Mouse (Mus musculus) liver, adult 2 months (tissue): ENCODE data around the gene Gm4894.

Source experiments
- CTCF ChIP-seq: fragments of 200-500 bp; IDR thresholded peaks from 2 replicates; pipeline ENCODE4 v1.5.1; 2011; ENCODE audit warnings: low read depth, low read length, control low read depth
- POLR2A ChIP-seq: fragments of 200-500 bp; IDR thresholded peaks from 2 replicates; pipeline ENCODE4 v1.6.1; 2011; ENCODE audit warnings: low read length, control low read depth; ENCODE audit not compliant: insufficient read depth; ENCODE audit errors: extremely low read depth

GRCm38 (mm10) chr9:49273566-49273965 is 23.2 kb downstream of the Gm4894 start:
- TF ChIP-seq CTCF, result no peak
- no peak for TF ChIP-seq POLR2A
